Mouse (Mus musculus) liver, adult 2 months (tissue): ENCODE results near the gene Tpt1.

Experiments used
- CTCF ChIP-seq: fragments of 200-500 bp; IDR thresholded peaks from 2 replicates; pipeline ENCODE4 v1.5.1; 2011; ENCODE audit warnings: low read depth, low read length, control low read depth
- POLR2A ChIP-seq: fragments of 200-500 bp; IDR thresholded peaks from 2 replicates; pipeline ENCODE4 v1.6.1; 2011; ENCODE audit warnings: low read length, control low read depth; ENCODE audit not compliant: insufficient read depth; ENCODE audit errors: extremely low read depth

- no peak for TF ChIP-seq CTCF
- no peak for TF ChIP-seq POLR2A
Observed at GRCm38 (mm10) chr14:75866706-75867333, 21.9 kb downstream of the Tpt1 start.
